Mouse (Mus musculus) adrenal gland, postnatal 4 days (tissue): ENCODE measurements around the gene Loxl3. TPM values are rescaled to one million over a fixed set of nuclear protein-coding genes. Genes with fewer than 3 reads are reported as not detected.

ENCODE experiments used
- DNase-seq, 2 experiments: peaks; one replicate each; pipeline ENCODE4 v3.0.0; 2021 to 2022; ENCODE audit warnings: low spot score in 2 of 2, mixed read lengths in 2 of 2
- total RNA-seq, 2 experiments: library from RNA; stranded (reverse); gene quantifications; 2 replicates each; pipeline ENCODE4 v1.2.3; 2021

Loxl3 gene
- total RNA-seq, 2 experiments from 2014 or later, result 6.2 to 9.4 TPM

DNA sequence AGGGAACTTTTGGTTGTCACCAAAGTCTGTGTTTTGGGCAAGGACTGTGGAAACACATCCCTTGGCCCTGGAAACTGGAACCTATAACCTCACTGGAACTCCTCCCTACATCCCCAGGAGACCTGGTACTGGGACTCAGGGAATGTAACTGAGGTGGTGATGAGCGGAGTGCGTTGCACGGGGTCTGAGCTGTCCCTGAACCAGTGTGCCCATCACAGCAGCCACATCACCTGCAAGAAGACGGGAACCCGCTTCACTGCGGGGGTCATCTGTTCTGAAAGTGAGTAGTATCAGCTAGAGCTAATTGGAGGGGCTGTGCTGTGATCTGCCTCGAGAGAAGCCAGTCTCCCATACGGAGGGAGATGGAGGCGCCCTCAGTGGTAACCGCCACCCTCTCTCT is 15.4 kb downstream of the Loxl3 start:
- no peak for DNase-seq

DNA sequence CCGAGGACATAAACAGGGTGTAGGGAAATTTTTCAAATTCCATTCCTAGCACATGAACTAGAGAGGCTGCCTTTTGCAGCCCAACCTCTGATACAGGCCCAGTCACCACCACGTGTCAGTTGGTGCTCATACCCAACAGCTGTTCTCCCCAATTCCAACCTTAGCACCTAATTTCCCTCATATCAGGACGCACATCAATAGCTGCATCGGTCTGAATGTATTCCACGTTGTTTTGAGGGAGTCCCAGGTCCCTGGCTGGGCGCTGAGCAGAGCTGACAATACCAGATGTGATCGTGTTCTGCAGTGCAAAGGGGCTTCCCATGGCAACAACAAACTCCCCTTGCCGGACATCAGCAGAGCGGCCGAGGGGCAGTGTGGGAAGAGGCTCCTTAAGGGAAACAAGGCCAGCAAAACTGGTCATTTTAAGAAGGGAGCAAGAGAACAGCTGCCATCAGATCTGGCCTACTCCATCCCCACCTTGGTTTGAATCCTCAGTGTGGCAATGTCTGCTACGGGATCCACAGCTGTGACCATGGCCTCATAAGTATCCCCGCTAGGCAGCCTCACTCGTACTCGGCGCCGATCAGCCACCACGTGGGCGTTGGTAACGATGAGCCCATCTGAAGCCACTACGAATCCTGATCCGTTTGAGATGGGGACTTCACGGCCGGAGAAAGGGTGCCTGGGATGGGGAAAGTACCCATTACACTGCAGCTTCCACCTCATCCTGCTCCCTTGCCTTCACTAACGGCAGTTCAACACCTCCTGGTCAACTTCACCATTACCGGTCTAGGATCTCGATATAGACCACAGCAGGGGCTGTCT is 19.4 kb downstream of the Loxl3 start:
- no peak for DNase-seq

- peak; percentile 88 to 91 for DNase-seq
Observed at GRCm38 (mm10) chr6:83054074-83054851, 20.3 kb downstream of the Loxl3 start, which contains the start of gene Aup1. Gene Aup1 (plus strand): TSS chr6:83054521.

- no peak for DNase-seq
Observed at GRCm38 (mm10) chr6:83054871-83055431, 21.0 kb downstream of the Loxl3 start, which contains the start of gene Htra2. Gene Htra2 (minus strand): TSS chr6:83055273.

GRCm38 (mm10) chr6:83057790-83058189 is 23.8 kb downstream of the Loxl3 start, which contains the start of gene Dqx1:
Gene Dqx1 (plus strand): TSS chr6:83057844.
- no peak for DNase-seq

DNA sequence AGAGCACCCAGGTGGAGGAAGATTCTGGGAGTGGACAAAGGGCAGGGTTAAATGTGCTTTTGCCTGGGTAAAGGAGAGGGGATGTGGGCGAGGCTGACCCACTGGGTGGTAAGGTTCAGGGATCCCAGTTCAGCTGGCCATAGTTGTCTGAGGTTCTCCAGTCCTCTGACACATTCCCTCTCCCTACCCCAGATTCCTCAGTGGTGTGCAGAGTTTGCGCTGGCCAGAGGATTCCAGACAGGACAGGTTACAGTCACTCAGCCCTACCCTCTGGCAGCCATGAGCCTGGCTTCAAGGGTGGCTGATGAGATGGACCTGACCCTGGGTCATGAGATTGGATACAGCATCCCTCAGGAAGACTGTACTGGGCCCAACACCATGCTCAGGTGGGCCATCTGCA is 24.8 kb downstream of the Loxl3 start:
- no peak for DNase-seq

DNA sequence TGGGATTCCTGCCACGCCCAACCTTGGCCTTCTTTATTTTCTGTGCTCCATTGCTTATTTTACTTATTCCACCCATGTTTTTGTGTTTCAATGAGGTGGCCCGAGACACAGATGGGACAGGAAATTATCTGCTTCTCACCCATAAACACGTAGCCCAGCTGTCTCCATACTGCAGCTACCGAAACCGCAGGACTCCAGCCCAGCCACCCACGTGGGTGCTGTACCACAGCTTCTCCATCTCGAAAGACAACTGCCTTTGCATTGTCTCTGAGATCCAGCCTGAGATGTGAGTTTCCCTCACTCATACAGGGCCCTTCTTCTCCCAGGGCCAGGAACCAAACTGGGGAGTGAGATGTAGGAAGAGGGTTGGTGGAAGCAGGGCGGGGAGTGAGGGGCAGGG is 32.0 kb downstream of the Loxl3 start:
- DNase-seq, result no peak

DNA sequence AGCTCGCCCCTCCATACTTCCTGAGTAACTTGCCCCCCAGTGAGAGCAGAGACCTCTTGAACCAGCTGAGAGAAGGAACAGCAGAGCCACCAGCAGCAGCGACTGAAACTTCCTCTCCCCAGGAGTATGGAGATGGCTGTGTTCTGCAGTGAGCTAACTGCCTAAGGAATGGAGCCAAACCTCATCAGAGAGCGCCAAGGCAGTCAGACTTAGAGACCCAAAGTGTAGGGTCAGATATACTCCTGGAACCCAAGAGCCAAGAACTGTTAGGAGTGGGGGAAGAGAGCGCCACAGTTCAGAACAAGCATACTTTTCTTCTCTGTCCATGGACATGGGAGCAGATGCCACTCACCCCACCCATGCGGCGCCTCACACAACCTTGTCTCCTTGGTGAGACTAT is 32.5 kb downstream of the Loxl3 start:
- no peak for DNase-seq

DNA sequence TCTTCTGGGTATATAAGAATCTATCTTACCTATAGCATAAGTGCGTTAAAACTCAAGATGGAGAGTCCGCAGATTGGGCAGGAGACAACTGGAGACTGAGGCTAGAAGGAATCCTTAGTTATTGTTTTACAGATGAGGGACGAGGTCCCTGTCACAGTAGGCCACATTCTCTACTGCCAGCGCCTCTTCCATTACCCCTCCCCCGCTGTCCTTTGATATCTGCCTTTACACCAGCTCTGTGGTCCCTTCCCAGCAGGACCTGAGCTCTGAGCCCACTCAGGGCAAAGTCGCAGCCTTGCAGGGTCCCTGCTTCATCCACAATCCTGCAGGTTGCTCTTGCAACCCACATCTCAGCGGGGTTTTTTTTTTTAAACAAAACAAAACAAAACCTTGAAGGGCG is 34.2 kb downstream of the Loxl3 start:
- DNase-seq, result no peak

DNA sequence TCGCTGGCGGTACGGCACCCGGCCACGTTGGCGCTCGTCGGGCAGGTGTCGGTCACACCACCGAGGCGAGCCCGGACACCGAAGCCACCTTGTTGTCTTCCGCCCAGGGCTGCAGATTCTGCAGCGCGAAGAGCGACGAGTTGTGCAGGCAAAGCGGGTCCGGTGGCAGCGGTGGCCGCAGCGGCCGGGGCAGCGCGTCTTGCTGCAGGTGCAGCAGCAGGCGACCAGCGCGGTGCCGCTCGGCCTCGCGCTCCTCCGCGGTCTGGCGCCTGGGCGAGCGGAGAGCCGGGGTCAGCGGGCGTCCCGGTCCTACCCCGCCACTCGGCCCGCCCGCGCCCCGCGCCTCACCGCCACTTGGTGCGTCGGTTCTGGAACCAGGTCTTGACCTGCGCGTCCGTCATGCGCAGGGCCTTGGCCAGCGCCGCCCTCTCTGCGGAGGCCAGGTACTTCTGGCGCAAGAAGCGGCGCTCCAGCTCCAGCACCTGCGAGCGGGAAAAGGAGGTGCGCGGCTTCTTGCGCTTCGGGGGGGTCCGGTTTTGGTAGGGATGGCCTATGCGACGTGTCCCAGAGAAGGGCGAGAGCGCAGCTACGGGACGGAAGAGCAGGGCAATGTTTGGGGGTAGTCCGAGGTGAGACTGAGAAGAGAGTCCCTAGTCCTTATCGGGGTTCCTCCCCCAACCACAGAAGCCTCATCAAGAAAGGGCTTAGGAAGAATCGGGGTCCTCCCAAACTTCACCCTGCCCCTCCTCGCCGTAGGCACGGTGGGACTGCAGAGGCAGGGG is 34.9 kb downstream of the Loxl3 start:
- no peak for DNase-seq

DNA sequence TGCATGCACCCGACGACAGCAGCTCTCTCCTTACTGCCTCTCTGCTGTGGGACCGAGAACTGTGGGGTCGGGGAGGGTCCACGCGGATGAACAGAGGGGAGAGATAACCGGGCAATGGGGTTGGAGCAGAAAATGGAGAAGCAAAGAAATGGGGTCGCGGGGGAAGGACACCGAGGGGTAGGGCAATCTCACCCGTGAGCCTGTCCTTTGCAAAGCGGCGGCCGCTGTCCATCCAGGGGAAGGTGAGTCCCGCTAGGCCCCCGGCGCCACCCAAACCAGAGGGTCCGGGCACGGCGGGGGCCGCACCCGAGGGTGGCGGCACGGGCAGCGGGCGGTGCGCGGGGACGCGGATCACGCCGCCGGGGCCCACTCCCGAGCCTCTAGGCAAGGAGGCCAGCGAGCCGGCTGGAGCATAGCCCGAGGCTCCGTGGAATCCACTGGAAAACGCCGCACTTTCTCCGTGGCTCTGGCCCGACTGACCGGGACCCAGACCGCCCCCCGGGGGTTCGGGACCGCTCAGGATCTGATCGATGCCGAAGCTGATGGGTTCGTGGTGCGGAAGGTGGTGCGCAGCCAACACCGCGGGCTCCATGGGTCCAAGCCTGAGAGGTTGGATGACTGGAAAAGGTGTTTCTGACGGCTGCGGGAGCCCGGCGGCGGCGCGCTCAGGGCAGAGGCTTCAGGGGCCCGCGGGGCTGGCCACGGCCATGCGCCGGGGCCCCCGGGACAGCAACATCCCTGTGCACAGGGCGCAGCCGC is 35.7 kb downstream of the Loxl3 start:
- no peak for DNase-seq

GRCm38 (mm10) chr6:83070247-83070310 is 36.1 kb downstream of the Loxl3 start, which contains the start of gene Tlx2:
Gene Tlx2 (minus strand): TSS chr6:83070293.
- DNase-seq, result no peak

DNA sequence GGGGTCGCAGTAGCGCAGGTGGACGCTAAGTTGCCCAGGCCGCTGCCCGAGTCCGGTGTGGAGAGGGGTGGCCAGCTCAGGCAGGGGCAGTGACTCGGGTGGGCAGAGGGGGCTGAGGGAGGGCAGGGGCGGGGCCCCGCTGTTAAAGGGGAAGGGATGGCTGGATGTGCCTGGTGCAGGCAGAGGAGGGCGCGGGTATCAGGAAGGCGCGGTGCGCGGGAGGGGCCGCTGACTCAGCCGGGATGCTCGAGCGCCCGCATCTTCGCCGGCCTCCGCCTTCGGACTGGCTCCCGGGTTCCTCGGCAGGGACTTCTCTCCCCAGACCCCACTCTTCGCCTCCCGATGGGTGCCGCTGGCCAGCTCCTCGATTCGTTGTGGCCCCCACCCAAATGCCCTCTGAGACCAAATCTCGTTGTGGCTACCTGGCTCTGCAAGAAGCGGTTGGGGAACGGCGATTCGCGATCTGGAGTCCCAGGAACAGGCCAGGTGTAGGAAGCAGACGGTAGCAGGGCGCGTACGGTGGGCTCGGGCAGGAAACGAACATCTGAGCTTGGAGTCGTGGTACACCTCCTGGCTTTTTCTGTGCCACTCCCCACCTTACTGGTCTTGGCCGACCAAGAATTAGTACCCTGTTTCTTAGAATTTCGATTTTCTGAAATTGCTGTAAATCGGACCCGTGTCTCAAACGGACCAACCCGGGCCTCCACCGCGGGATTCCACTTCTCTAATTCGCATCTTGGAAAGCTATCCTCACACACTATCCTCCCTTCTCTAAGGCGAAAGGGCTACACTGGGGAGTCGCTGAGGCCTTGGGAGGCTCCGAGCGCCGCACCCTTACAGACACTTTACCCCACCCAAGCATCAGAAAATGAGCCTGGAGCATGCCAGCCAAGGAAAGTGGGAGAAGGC is 36.6 kb downstream of the Loxl3 start:
- DNase-seq, result no peak

GRCm38 (mm10) chr6:83071220-83071619 is 37.2 kb downstream of the Loxl3 start:
- no peak for DNase-seq

DNA sequence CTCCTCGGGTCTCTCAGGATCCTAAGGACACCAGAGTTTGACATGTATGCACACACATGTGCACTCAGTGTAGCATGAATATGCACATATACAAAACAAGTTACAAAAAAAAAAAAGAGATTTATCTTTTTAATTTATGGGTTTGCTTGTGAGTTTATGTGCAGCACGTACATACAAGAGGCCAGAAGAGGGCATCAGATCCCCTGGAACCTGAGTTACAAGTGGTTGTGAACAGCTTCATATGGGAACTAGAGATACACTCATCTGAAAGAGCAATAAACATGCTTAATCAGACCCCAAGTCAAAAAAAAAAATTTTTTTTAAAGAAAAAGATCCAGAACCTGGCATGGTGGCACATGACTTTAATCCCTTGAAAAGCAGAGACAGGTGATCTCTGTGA is 41.0 kb downstream of the Loxl3 start:
- no peak for DNase-seq

DNA sequence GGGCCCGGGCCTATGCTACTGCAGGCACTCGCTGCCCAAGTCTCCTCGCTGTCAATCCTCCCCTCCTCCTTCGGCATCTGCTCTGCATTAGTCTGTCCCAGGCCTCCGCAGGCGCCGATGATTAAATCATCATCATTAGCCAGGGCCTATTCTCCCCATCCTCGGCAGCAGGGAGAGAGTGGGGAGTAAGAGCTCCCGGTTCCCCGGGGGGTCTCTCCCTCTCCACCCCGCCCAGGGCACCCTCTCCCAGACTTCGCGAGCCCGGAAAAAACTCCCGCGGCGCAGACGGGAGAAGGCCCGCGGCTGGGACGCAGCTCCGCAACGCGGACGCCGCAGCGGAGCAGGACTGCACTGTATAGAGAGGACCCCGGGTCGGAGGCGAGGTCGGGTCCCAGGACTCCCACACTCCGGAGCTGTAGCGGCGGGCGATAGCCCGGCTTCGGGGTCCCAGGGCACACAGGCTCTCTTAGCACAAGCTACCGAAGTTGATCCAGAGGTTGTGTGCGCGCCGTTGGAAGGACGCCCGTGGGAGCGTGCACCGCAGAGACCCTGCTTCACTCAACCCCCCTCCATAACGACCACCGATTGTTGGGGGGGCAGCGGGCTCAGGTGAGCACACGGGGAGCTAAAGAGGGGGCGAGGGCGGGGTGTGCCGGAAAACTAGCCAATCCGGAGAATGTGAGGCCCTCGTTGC is 43.8 kb downstream of the Loxl3 start, which contains the start of gene Pcgf1:
Gene Pcgf1, plus strand, starts transcription at position 240 of the 694 bp plus-strand sequence.
- peak in 1 of 2 experiments; percentile 38 for DNase-seq

DNA sequence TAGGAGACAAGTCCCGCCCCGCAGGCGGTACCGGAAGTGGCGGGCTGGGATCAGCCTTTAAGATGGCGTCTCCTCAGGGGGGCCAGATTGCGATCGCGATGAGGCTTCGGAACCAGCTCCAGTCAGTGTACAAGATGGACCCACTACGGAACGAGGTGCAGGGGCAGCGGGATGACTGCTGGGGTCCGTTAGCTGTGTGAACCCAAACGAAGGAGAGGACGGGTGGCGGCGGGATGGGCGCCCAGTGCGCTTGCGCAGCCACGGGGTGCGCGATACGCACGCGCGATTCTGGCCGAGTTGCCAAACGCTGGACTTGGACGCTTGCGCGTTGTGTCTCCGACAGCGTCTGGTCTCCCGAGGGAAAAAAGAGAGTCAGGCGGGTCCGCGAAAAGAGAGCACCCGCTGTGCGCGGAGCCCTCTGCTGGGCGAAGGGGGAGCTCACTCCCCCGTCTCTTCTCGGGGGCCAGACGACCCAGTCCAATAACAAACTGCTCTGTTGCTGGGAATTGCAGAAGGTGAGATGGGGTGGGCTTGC is 44.4 kb downstream of the Loxl3 start:
- DNase-seq, result peak; percentile 95 to 97

DNA sequence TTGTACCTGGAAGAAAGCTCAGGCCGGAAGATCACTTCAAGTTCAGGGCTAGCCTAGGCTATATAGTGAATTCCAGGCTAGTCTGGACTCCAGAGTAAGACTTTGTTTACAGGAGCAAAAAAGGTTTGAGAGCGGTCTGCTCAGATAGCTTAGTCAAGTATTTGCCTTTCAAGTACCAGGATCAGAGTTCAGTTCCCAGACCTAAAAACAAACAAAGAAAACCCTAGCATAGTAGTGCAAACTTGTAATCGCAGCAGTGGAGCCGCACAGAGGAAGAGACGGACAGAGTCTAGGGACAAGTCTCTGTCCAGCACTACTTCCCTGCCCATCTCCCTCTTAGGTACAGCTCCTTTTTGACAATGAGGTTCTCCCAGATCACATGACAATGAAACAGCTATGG is 46.2 kb downstream of the Loxl3 start:
- no peak for DNase-seq

- no peak for DNase-seq
Observed at GRCm38 (mm10) chr6:83083497-83083896, 49.5 kb downstream of the Loxl3 start.
